Mouse (Mus musculus) heart, postnatal 4 days (tissue): Measurements from ENCODE around the gene Slc25a45. TPM values are rescaled to one million over a fixed set of nuclear protein-coding genes. Genes with fewer than 3 reads are reported as not detected.
"Not testable (repeated sequence)": the region's sequence is repeated elsewhere in the genome, so short reads cannot be mapped to it uniquely, and the experiment has no call there.

Experiments used
- DNase-seq: peaks from one replicate; pipeline ENCODE4 v3.0.0; 2021
- total RNA-seq, 2 experiments: library from RNA; stranded (reverse); gene quantifications; 2 replicates each; pipeline ENCODE4 v1.2.3; 2021

The Slc25a45 gene
- total RNA-seq, 2 experiments from 2014 or later = 5.4 to 6.2 TPM

DNA sequence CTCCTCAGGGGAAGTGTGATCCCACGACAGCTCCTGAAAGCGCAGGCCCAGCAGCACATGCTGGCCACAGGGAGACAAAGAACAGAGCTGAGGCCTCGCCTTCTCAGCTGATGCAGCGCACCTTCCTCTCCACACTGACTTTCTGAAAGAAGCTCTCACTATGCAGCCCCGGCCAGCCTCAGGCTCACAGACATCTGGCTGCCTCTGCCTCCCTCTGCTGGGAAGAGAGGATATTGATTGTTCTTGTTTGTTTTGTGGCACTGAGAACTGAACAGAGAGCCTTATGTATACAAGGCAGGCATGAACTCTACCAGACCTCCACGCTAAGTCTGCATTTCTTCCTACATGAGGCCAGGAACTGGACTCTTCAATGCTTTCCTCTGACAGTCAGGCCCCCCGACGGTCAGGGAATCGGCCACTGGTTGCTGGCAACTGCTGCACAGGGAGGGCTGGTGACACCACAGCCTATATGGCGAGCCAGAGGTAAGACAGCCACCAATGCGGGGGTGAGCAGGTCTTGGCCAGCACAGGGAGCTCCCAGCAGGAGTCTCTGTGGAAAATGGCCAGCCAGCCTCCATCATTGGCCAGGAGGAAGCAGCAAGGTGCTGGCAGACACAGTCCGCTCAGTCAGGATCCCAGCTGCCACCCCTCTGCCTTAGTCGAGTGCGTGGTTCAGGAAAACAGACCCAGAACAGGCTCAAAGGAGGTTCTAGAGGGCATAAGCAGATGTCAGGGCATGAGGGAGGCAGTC lies 15.1 kb upstream of the Slc25a45 start:
- peak; percentile 5 for DNase-seq

DNA sequence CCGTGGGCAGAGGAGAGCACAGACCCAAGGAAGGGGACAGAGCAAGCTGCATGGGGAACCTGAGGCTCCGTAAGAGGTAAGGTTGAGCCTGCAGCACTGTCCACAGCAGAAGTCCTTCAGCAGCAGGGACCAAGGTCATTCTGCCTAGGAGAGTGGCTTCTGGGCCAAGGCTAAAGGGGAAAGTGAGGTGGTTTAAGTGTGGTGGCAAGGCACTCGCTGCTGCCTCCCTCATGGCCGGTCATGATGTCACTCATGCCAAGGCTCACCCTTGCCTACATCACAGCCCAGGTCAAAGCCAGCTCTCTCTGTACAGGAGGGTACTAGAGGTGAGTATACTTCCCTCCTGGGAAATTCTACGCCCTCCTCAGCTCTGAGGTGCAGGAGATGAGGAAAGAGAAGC lies 13.8 kb upstream of the Slc25a45 start:
- no peak for DNase-seq

DNA sequence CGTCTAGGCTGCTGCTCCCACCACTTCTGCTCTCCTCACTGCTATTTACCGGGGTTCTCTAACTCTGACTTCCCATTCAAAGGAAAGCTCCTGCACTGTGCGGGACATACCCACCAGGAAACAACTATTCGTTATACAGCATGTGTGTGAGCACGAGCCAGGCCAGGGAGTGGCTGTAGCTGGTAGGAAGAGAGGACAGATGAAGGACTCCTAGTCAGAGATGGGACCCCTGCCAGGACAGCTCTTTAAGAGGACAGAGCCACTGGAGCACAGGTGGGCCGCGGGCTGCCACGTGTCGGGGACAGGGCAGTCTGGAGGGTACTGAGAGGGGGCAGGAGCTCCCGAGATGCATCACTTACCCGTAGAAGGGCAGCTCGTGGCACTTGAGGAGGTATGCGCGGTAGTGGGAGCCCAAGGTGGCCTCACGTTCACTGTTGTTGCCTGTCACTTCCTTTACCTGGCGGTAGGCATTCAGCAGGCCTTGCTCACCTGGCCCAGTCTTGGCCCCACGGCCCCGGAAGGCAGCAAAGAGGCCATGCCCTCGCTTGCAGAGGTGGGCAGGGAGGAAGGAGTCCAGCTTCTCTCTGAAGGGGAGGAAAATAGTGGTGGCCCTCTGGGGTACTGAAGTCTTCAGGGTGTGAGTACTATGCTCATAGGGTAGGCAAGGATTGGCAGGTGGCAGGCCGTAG lies 12.8 kb upstream of the Slc25a45 start:
- peak; percentile 56 for DNase-seq

- DNase-seq = no peak
These were observed 9.5 kb upstream of the Slc25a45 start for GRCm38 (mm10) chr19:5868096-5868495.

- DNase-seq = peak; percentile 61
These were observed 6.3 kb upstream of the Slc25a45 start for GRCm38 (mm10) chr19:5871273-5871672.

DNA sequence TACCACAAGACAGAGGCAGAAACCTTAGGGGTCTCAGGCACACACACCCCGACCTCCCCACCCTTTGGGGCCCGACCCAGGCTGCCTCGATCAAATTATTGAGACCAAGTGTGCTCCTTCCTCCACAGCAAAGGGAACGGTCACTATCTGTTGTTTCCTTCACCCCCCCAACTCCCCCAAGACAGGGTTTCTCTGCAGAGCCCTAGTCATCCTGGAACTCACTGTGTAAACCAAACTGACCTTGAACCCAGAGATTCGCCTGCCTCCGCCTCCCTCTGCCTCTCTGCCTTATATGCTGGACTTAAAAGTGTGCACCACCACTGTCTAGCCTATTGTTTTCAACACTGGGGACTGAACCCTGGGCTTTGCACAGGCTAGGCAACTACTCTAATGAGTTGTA lies 5.9 kb upstream of the Slc25a45 start:
- DNase-seq = no peak

- DNase-seq = no peak
These were observed 5.1 kb upstream of the Slc25a45 start for GRCm38 (mm10) chr19:5872528-5872927.

- DNase-seq = no peak
These were observed 4.6 kb upstream of the Slc25a45 start for GRCm38 (mm10) chr19:5872931-5873556.

GRCm38 (mm10) chr19:5874391-5874968 lies 3.1 kb upstream of the Slc25a45 start:
- DNase-seq = no peak

- DNase-seq = peak; percentile 95
These were observed 2.6 kb upstream of the Slc25a45 start, which contains the start of gene Frmd8 for GRCm38 (mm10) chr19:5874969-5875480. Gene Frmd8 (minus strand): TSS chr19:5875274.

DNA sequence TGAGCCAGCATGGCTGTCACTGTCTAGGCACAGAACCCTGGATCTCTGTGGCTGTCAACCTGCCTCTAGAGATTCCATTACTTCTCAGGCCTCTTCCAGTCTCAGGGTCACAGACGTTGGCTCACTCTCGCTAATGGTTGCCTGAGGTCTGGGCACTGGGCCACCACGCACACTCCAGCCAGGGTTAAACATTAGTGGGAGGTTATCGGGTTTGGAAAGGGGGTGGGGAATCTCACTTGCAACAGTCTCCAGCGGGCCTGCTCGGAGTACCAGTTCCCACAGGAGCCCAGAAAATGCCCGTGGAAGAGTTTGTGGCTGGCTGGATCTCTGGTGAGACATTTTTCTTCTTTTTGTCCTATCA lies 734 bp downstream of the Slc25a45 start:
- peak; percentile 58 for DNase-seq

GRCm38 (mm10) chr19:5878916-5879315 lies 1.3 kb downstream of the Slc25a45 start:
- DNase-seq = no peak

GRCm38 (mm10) chr19:5879735-5880134 lies 2.1 kb downstream of the Slc25a45 start:
- DNase-seq = no peak

GRCm38 (mm10) chr19:5881155-5881554 lies 3.5 kb downstream of the Slc25a45 start:
- DNase-seq = no peak

DNA sequence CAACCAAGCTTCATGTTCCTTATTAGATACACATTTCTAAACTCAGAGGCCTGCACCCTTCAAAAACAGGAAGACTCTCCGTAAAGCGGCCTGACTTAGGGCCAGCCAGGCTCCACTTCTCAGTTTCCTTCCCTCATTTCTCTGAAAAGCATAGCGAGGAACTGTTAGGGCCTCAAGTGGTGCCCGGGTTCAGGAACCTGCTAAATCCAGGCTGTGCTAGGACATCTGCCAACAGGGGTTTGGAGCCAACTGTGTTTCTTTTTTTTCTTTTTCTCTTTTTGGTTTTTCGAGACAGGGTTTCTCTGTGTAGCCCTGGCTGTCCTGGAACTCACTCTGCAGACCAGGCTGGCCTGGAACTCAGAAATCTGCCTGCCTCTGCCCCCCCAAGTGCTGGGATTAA lies 4.5 kb downstream of the Slc25a45 start:
- DNase-seq = not testable (repeated sequence)

GRCm38 (mm10) chr19:5883935-5884334 lies 6.3 kb downstream of the Slc25a45 start:
- DNase-seq = no peak

DNA sequence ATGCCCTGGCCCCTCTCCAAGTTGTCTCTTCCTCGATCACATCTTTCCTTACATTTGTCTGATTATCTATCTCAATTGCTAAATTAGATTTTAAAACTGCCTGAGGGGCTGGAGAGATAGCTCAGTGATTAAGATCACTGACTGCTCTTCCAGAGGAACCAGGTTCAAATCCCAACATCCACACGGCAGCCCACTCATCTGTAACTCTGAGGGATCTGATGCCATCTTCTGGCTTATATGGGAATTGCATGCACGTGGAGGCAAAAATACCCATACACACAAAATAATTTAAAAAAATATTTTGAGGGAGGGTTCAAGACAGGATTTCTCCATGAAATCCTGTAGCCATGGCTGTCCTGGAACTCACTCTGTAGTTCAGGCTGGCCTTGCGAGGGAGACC lies 8.2 kb downstream of the Slc25a45 start:
- no peak for DNase-seq

- DNase-seq = no peak
These were observed 9.7 kb downstream of the Slc25a45 start for GRCm38 (mm10) chr19:5887234-5887815.

- DNase-seq = no peak
These were observed 11.6 kb downstream of the Slc25a45 start for GRCm38 (mm10) chr19:5889211-5889610.

DNA sequence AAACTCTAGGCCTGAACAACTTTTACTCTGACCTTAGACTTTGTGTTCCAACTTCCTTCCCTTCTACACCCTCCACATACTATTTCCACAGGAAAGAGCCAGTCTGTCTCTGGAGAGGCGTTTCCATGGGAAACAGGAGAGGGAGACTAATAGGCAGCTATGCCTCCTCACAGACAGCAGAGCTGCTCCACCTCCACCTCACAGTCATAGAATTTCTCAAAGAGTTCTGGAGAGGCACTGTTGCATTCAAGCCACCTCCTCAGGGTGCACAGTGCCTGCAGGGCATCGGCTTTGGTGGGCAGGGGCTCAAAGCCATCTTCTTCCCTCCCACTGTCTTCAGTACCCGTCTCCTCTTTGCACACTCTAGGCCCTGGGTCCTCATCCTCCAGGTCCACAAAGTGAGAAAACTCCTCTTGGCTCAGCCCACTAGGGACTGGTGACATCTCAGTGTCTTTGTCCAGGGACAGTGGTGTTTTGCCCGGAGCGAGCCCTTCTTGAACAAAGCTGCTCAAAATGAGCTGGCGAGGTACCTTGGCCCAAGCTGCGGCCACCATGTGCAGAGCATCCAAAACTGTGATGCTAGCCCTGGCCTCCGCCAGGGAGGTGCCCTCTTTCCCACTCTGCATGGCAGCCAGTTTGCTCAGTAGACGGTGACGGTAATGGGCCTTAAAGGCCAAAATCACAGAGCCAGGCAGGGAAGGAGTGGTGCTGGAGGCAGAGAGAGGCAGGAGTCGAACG lies 14.1 kb downstream of the Slc25a45 start:
- no peak for DNase-seq

- no peak for DNase-seq
These were observed 14.7 kb downstream of the Slc25a45 start for GRCm38 (mm10) chr19:5892262-5892661.

- no peak for DNase-seq
These were observed 15.1 kb downstream of the Slc25a45 start for GRCm38 (mm10) chr19:5892735-5893134.
